Mouse (Mus musculus): ENCODE results near the gene Magi1.

GRCm38 (mm10) chr6:94124279-94124678, 159.4 kb downstream of the Magi1 start:
- no peak for TF ChIP-seq CTCF (IDR thresholded peaks at IDR 0.05; ENCODE audit: borderline replicate concordance, insufficient read depth, low read depth, low read length)
- no peak for TF ChIP-seq POLR2A (IDR thresholded peaks at IDR 0.05; ENCODE audit: borderline replicate concordance, insufficient read depth, low read length)

Measured in cerebellum, adult 2 months (tissue).